Mouse (Mus musculus) hindbrain, postnatal 0 days (tissue): ENCODE measurements around the gene Lacc1. TPM values are rescaled to one million over a fixed set of nuclear protein-coding genes. Genes with fewer than 3 reads are reported as not detected.

Experiments
- ATAC-seq: fragments of 200-750 bp; cut with Nextera tagmentation; 2 replicates; pipeline ENCODE4 v1.8.0; 2017; ENCODE audit warnings: mild to moderate bottlenecking, moderate TSS enrichment, moderate library complexity
- DNase-seq: peaks from one replicate; pipeline ENCODE4 v3.0.0-alpha.2; 2015; ENCODE audit warnings: low spot score
- H3K27ac ChIP-seq: fragments of 300-500 bp; sonication (generic); 2 replicates; pipeline ENCODE4 v1.5.1; 2014; ENCODE audit warnings: mild to moderate bottlenecking
- H3K27me3 ChIP-seq: fragments of 300-500 bp; sonication (generic); 2 replicates; pipeline ENCODE4 v1.6.1; 2014; ENCODE audit warnings: low read length, mixed read lengths; ENCODE audit not compliant: insufficient read depth
- H3K36me3 ChIP-seq: fragments of 300-500 bp; sonication (generic); 2 replicates; pipeline ENCODE4 v1.6.1; 2014; ENCODE audit warnings: low read length, mixed read lengths; ENCODE audit not compliant: insufficient read depth
- H3K4me1 ChIP-seq: fragments of 300-500 bp; sonication (generic); 2 replicates; pipeline ENCODE4 v1.6.1; 2014; ENCODE audit warnings: antibody characterized with exemption, low read length, mixed read lengths; ENCODE audit not compliant: insufficient read depth
- H3K4me2 ChIP-seq: fragments of 300-500 bp; sonication (generic); 2 replicates; pipeline ENCODE4 v1.6.1; 2014; ENCODE audit warnings: low read depth, mild to moderate bottlenecking, low read length, moderate library complexity, mixed read lengths
- H3K4me3 ChIP-seq: fragments of 300-500 bp; sonication (generic); 2 replicates; pipeline ENCODE4 v1.5.1; 2014; ENCODE audit warnings: low read length
- H3K9ac ChIP-seq: fragments of 300-500 bp; sonication (generic); replicated peaks from 2 replicates; pipeline ENCODE4 v1.6.1; 2014; ENCODE audit warnings: mild to moderate bottlenecking, low read length, moderate library complexity, mixed read lengths
- H3K9me3 ChIP-seq: fragments of 300-500 bp; sonication (generic); 2 replicates; pipeline ENCODE4 v1.6.1; 2016; ENCODE audit warnings: low read length, mixed read lengths
- CTCF ChIP-seq: IDR thresholded peaks from 2 replicates; pipeline ENCODE4 v1.5.1; 2016; ENCODE audit warnings: antibody characterized with exemption, control low read depth, low read depth
- WGBS: fragments of 180-500 bp; shearing (Covaris S2); extraction: QIAGEN DNeasy Blood & Tissue Kit; methylation state at CpG from one replicate; pipeline ENCODE4 v1.1.7; 2014; 5-methylcytosine and 5-hydroxymethylcytosine counted together
- polyA plus RNA-seq: library from polyadenylated mRNA; unstranded; fragments of >200 nt; fragmentation: Nextera tagmentation; extraction: Ambion mirVana; gene quantifications from 2 replicates; pipeline ENCODE4 v1.2.1, GENCODE M21; 2015
- total RNA-seq: library from RNA; depleted of rRNA; stranded (reverse); fragments of >200 nt; gene quantifications from 2 replicates; pipeline ENCODE4 v1.2.3, GENCODE M21; 2014; rRNA removed

The Lacc1 gene
- total RNA-seq (1.5 and 3.6 TPM in 2 replicates), polyA plus RNA-seq (3.2 and 3.4 TPM in 2 replicates)

- Histone ChIP-seq H3K9me3 (no peaks in the 10 kb centered on the region), H3K27me3 (no peaks in the 10 kb centered on the region), H3K4me1 (no peaks in the 10 kb centered on the region), H3K9ac (peak within 1 kb of the TSS; percentile 59), H3K27ac (no peak within 1 kb of the TSS), H3K4me3 (peak within 1 kb of the TSS; percentile 58), H3K36me3 (no peaks in the 10 kb centered on the region), H3K4me2 (peak within 1 kb of the TSS; percentile 77)
- ATAC-seq (peak; percentile 83), DNase-seq (peak; percentile 71)
- TF ChIP-seq CTCF, result peak; percentile 43
- WGBS, result 1% methylated on average over 70 of the region's 86 CpGs
These were observed at the start of gene Lacc1, which contains the start of gene Ccdc122 for GRCm38 (mm10) chr14:77036226-77037046. Gene Lacc1, minus strand, starts transcription at chr14:77036904. Gene Ccdc122, plus strand, starts transcription at chr14:77036772.

GRCm38 (mm10) chr14:77081248-77081647 lies 44.5 kb upstream of the Lacc1 start:
- WGBS, result 92% methylated on average over 5 of the region's 5 CpGs
- Histone ChIP-seq H3K4me2 (no peak overlapping the region), H3K27me3 (no peaks in the 10 kb centered on the region), H3K9me3 (no peaks in the 10 kb centered on the region), H3K4me1 (no peaks in the 10 kb centered on the region), H3K36me3 (no peaks in the 10 kb centered on the region), H3K9ac (no peak overlapping the region), H3K27ac (no peak overlapping the region), H3K4me3 (no peak overlapping the region)
- no peak for TF ChIP-seq CTCF
- ATAC-seq (no peak), DNase-seq (no peak)

DNA sequence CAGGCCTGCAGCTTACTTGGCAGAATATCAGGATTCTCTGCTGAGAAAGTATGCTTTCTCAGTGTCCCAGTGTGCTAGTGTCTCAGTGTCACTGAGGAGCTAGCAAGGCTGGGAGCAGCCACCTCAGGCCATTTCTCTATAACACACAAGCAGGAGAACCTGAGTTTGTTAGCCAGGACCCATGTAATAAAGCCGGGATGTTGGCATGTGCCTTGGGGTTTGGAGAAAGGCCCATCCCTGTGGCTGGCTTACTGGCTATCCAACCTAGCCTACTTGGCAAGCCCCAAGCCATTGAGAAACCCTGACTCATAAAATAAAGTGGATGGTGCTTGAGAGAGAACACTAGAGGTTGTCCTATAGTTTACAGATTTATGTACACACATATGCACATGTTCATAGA lies 32.7 kb upstream of the Lacc1 start:
- Histone ChIP-seq H3K4me1 (no peaks in the 10 kb centered on the region), H3K9ac (no peak overlapping the region), H3K4me3 (no peak overlapping the region), H3K27me3 (no peaks in the 10 kb centered on the region), H3K4me2 (no peak overlapping the region), H3K36me3 (no peaks in the 10 kb centered on the region), H3K9me3 (no peaks in the 10 kb centered on the region), H3K27ac (no peak overlapping the region)
- no peak for TF ChIP-seq CTCF
- DNase-seq (no peak), ATAC-seq (no peak)
- WGBS, result 74% methylated on average over 1 of the region's 1 CpGs

- no peaks in the 10 kb centered on the region for H3K4me1 ChIP-seq
- peak; percentile 20 for TF ChIP-seq CTCF
- H3K9me3 ChIP-seq, result no peaks in the 10 kb centered on the region
- H3K4me3 ChIP-seq, result no peak overlapping the region
- ATAC-seq, result no peak
- no peaks in the 10 kb centered on the region for H3K27me3 ChIP-seq
- H3K4me2 ChIP-seq, result no peak overlapping the region
- no peak for DNase-seq
- no peak overlapping the region for H3K27ac ChIP-seq
- H3K9ac ChIP-seq, result no peak overlapping the region
- H3K36me3 ChIP-seq, result no peaks in the 10 kb centered on the region
These were observed 16.6 kb upstream of the Lacc1 start for GRCm38 (mm10) chr14:77053288-77053687.

DNA sequence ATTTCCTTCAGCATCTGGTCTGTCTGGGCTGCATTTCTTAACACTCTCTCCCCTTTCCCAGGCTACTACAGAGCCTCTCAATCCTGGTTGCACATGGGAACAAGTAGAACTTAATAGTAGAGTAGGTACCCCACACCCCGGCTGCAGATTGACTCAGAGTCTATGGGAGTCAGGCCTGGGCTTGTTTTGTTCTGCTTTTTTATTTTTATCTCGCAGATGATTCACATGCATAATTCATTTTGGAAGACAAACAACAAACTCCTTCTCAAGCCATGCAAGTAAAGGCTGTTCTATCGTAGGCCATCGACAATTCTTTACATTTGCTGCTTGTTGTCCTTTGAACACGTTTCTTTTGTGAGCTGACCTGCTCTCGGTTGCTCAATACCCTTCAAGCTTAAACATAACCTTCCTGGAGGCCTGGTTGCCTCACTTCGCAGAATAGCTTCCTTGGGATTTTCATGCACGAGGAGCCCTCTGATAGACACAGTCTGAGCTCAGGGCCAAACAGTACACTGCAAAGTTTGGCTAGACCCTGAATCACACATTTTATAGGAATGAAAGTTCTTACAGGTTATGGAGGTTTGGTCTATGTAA lies 1.2 kb upstream of the Lacc1 start:
- no peak for ATAC-seq
- no peak for TF ChIP-seq CTCF
- 65% methylated on average over 8 of the region's 8 CpGs for WGBS
- no peaks in the 10 kb centered on the region for H3K36me3 ChIP-seq
- H3K9ac ChIP-seq, result no peak overlapping the region
- H3K4me1 ChIP-seq, result no peaks in the 10 kb centered on the region
- H3K4me2 ChIP-seq, result no peak overlapping the region
- no peak overlapping the region for H3K27ac ChIP-seq
- H3K27me3 ChIP-seq, result no peaks in the 10 kb centered on the region
- no peaks in the 10 kb centered on the region for H3K9me3 ChIP-seq
- DNase-seq, result no peak
- no peak overlapping the region for H3K4me3 ChIP-seq

DNA sequence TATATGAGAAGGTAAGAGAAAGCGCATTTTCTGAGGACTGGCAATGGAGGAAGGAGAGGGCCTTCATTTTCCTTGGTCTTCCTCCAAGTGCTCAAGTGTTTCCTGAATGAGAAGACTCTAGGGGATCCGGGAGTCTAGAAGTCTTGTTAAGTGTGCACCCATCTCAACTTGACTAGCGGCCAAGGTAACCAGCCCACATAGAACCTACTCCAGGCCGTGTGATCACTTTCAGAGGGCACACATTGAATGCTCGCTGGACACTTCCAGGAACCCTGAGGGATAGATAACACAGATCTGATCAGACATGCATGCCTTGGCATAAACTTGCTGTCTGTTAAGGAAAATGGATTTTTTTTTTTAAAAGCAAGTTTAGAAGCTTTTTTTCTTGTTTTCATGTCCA lies 626 bp upstream of the Lacc1 start:
- Histone ChIP-seq H3K27me3 (no peaks in the 10 kb centered on the region), H3K9ac (no peak overlapping the region), H3K4me3 (no peak overlapping the region), H3K4me1 (no peaks in the 10 kb centered on the region), H3K9me3 (no peaks in the 10 kb centered on the region), H3K36me3 (no peaks in the 10 kb centered on the region), H3K27ac (no peak overlapping the region), H3K4me2 (peak overlapping the region; percentile 77)
- DNase-seq (no peak), ATAC-seq (no peak)
- TF ChIP-seq CTCF, result no peak
- 77% methylated on average over 5 of the region's 5 CpGs for WGBS

DNA sequence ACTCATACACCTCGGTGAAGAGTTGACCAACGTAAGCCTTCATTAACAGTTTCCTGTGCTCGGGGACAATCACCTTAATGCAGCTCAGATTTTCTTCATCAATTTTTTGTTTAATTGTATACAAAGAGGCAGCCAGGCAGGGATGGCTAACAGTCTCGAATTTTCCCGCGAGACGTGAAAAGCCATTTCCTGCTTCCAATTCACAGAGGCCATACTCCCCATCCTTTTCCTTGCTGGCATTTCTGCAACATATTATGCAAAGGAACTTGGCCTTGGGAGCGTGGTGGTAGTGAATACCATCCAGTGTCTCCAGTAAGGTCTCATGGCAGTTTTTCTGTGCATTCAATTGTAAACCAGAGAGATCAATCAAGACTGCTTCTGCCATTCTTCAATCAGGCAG lies 1.7 kb downstream of the Lacc1 start:
- no peak overlapping the region for H3K27ac ChIP-seq
- no peaks in the 10 kb centered on the region for H3K9me3 ChIP-seq
- no peak overlapping the region for H3K9ac ChIP-seq
- H3K4me3 ChIP-seq, result no peak overlapping the region
- ATAC-seq, result no peak
- DNase-seq, result no peak
- 83% methylated on average over 8 of the region's 8 CpGs for WGBS
- no peak overlapping the region for H3K4me2 ChIP-seq
- no peaks in the 10 kb centered on the region for H3K36me3 ChIP-seq
- TF ChIP-seq CTCF, result no peak
- no peaks in the 10 kb centered on the region for H3K4me1 ChIP-seq
- H3K27me3 ChIP-seq, result no peaks in the 10 kb centered on the region
